Mouse (Mus musculus) heart, postnatal 10 days (tissue): ENCODE measurements at regions not wholly inside any gene's neighbourhood (a gene's known extent, or its start where the extent isn't known, plus 50 kb on each side); places are given as distances from the start of the nearest gene placed in this dataset.
"Not testable (repeated sequence)": the region's sequence is repeated elsewhere in the genome, so short reads cannot be mapped to it uniquely, and the experiment has no call there.

Source experiments
- DNase-seq, 2 experiments: peaks; one replicate each; pipeline ENCODE4 v3.0.0; 2021
- intact Hi-C: fragments of 180-260 bp; cut with DNase I; formaldehyde crosslinking; loops from one replicate; pipeline ENCODE4 v1.15.1; 2025

- peak; percentile 59 to 62 for DNase-seq
- intact Hi-C loops = no loop called here
Observed at GRCm38 (mm10) chr12:47164031-47164717, 345.4 kb upstream of the Nova1 start.

GRCm38 (mm10) chr12:47163171-47163570 is 344.4 kb upstream of the Nova1 start:
- no peak for DNase-seq
- intact Hi-C loops = no loop called here

DNA sequence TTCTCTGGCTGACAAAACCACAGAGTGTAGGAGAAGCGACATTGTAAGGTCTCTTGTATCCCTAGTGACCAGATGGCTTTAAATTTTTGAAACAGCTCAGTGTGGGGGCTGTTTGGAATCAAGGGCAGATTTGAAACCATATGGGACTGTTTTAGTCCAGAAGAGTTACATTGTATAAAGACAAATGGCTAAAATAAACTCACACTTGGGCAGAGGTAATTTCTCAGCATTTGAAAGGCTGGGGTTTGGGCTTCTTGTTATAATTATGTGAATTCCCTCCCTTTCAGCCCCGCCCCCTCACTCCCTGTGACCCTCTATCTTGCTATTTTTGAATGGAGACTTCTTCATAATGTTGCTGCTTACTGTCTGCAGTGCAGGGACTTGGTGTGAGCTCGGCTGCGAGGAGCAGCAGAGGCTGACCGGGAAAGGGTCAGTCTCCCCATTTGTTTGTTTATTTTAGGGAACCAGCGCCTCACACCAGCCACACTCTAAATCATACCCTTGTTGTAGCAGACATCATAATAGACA is 344.0 kb upstream of the Nova1 start:
- intact Hi-C loops = no loop called here
- no peak for DNase-seq

DNA sequence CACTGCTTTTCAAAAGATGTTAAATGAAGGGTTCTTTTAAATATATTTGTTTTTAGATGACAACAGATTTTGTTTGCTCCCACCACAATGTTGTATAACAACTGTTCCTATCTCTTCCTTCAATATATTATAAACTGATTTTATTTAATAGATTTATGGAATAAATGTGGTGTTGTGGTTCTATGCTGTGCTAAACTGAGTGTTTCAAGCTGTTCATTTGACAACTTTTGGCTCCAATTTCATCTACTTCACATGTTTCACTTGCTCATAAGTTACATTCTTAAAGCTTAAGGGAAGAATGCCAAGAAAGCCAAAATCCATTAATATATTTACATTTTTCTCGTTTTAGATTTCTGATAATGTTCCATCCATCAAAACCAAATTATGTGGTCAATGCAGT is 341.9 kb upstream of the Nova1 start:
- DNase-seq = no peak
- intact Hi-C loops = no loop called here

DNA sequence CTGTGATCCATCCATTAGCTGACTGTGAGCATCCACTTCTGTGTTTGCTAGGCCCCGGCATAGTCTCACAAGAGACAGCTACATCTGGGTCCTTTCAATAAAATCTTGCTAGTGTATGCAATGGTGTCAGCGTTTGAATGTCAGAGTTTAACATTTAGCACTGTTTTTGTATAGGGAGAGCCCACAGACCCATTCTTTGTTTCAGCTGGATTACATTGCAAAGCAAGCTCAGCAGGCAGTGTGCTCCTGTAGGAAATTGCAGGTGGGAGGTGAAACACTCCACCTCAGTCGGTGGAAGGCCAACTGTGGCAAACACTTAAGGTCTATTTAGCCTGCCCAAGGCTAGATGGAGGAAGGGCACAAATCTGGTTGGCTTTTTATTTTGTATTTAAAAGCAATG is 337.2 kb upstream of the Nova1 start:
- DNase-seq, intact Hi-C loops: not testable (repeated sequence)

- no peak for DNase-seq
- intact Hi-C loops = no loop called here
Observed at GRCm38 (mm10) chr12:47140677-47141076, 321.9 kb upstream of the Nova1 start.

DNA sequence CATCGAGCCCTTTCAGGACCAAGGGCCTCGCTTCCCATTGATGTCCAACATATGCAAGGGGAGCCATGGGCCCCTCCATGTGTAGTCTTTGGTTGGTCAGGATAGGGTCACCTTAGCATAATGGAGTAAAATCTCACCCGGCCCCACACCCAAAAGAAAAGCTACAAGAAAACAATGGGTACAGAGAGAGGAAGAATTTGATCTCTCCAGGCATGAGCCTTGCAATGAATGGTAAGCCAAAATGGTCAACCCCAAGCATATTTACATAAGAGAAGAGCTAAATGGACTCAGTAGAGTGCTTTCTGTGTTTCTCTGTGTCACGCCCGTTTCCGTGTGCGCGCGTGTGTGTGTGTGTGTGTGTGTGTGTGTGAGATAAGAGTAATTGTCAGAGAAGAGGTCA is 311.1 kb upstream of the Nova1 start:
- intact Hi-C loops = no loop called here
- no peak for DNase-seq

GRCm38 (mm10) chr12:47128596-47128995 is 309.9 kb upstream of the Nova1 start:
- intact Hi-C loops = no loop called here
- DNase-seq = no peak

DNA sequence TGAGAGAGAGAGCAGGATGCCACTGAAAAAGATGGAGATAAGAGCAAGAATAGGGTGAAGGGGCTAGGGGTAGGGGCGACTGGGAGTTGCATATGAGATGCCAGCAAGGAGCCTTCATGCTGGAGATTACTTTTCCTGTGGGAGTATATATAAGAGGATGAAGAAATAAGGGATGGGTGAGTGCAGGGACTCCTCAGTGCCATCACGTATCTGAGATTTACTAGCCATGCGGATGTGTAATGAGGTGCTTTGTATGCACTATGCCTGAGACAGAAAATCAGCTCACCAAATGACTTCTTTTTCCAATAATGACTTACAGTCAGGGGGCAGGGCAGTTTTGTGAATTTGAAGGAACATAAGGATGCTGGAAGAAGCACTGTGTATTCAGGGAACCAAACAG is 302.7 kb upstream of the Nova1 start:
- intact Hi-C loops = no loop called here
- DNase-seq = no peak

GRCm38 (mm10) chr12:47117504-47117903 is 298.8 kb upstream of the Nova1 start:
- peak; percentile 58 to 62 for DNase-seq
- intact Hi-C loops = no loop called here

DNA sequence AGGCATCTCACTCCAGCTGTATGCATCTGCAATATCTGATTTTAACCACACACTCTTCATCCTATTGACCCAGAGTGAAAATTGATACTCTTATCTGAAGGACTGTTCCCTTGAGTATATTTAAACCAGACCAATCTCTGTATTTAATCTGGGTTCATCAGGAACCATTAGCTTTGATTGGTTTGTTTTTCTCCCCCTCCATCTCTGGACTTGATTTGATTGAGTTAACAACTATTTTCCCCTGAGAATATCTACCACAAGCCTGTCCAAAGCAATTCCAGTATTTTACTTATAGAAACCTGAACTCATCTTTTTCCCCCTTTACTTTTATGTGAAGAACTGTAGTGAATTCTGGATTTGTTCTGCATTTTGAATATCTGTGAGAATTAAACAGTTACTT is 270.5 kb upstream of the Nova1 start:
- intact Hi-C loops = no loop called here
- no peak for DNase-seq

DNA sequence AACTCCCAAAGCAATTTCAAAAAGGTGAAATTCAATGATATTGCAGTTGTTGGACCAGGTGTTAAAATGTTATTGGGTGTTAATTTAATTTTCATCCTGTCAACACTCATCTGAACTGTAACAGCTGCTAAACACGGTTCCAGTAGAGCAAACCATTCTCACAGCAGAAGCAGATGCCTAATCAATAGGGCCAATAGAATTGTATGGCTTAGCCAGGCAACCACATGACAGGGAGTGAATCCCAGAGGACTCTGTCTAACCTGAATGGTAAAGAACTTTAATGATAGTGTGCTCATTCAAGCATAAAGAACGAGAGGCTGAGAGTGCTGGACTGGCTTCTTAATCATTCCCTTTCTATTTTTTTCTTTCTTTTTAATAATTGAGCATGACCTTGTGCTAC is 256.2 kb upstream of the Nova1 start:
- DNase-seq = no peak
- intact Hi-C loops = no loop called here

DNA sequence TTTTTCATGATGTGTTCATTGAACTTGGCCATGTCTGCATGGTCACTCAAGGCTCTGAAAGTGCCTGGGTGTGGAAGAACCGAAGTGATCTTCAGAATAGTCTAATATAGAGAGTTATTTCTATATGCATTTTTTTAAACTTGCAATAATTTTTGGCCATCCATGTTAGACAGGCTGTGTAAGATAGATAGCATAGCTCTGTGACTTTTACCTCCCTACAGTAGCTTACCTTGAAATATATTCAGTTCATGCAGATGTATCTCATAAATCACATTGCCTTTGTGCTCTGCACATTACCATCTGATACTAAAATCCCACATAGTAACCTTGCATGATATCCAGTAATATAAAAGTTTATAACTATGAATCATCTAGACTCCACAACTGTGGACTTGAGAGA is 233.7 kb upstream of the Nova1 start:
- intact Hi-C loops = no loop called here
- no peak for DNase-seq

- intact Hi-C loops = no loop called here
- DNase-seq = no peak
Observed at GRCm38 (mm10) chr12:47020810-47021348, 202.2 kb upstream of the Nova1 start.

GRCm38 (mm10) chr12:46992343-46992742 is 173.6 kb upstream of the Nova1 start:
- intact Hi-C loops = no loop called here
- peak; percentile 75 for DNase-seq

GRCm38 (mm10) chr12:46988972-46989371 is 170.2 kb upstream of the Nova1 start:
- no peak for DNase-seq
- intact Hi-C loops = no loop called here

DNA sequence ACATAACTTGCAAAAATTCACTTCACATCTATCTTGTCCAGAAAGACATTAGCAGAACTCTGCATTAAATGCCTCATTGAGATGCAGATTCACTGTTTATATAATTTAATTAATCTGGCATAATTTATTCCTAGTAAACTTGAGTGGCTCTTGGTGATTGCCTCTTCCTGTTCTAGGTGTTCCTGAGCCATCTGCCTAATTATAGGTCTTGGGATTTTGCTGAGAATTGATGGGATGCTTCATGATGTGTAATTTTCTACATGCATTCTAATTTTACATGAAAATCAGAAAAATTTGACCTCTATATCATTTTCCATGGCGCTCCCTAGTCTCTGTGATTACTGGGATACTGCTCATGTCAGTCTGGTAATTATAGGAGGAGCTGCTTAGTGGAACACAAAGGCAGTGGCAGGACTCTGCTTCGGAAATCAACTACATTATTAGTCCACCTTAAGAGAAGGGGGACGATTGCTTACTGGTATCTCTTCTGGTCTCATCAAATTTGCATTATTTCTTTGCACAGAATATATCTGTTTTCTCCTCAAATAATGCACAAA is 131.6 kb upstream of the Nova1 start:
- DNase-seq = no peak
- intact Hi-C loops = no loop called here

- no peak for DNase-seq
- intact Hi-C loops = no loop called here
Observed at GRCm38 (mm10) chr12:46945707-46946106, 127.0 kb upstream of the Nova1 start.

- no peak for DNase-seq
- intact Hi-C loops = no loop called here
Observed at GRCm38 (mm10) chr12:46931086-46931485, 112.4 kb upstream of the Nova1 start.

DNA sequence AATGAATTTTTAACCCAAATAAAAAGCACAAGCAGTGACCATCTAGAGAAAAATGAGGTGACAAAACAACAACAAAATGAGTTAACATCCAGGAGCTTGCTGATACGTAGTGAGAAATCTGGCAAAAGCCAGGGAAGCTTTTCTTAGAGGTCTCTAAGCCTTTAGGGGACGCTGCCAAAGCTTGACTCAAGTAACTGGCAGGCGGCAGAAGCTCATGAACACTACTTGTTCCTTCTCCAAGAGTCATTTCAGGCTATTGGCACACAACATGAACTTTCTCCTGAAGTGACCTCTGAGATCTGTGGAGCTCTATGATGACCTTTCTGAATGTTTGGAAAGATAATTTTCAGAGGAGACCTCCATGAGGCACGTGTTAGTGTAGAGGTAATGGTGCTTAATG is 98.6 kb upstream of the Nova1 start:
- intact Hi-C loops = no loop called here
- DNase-seq = peak; percentile 37 to 53

GRCm38 (mm10) chr12:46878164-46878563 is 59.4 kb upstream of the Nova1 start:
- DNase-seq = no peak
- intact Hi-C loops = no loop called here

- intact Hi-C loops = no loop called here
- DNase-seq = peak; percentile 50 to 58
Observed at GRCm38 (mm10) chr12:46870130-46870529, 51.4 kb upstream of the Nova1 start.
